In genomic region chr5:29131762-29132161, GRCm38 (mm10) we compare ENCODE assay signal across 23 mouse cellular contexts.
DNase-seq lines count a peak whose midpoint lies in the region; ATAC-seq and TF ChIP-seq lines count a peak whose summit lies in the region.
"Had no signal": no experiment of that assay in that cellular context is flagged by ENCODE, and none has a peak within 500 bp of the region (broad histone marks: within the 10 kb centered on the region; RNA-seq: fewer than 3 reads in every experiment).

No protein-coding gene starts in this region.

- H3K27me3 ChIP-seq in kidney, postnatal 0 days (ENCODE audit: insufficient read depth, low read length) = no peaks in the 10 kb centered on the region
- H3K27me3 ChIP-seq in ES-Bruce4 (ENCODE audit: control insufficient read depth, insufficient read depth, low read length, poor library complexity, severe bottlenecking) = no peaks in the 10 kb centered on the region
- no peaks in the 10 kb centered on the region for H3K27me3 ChIP-seq in heart, embryonic 10.5 days (ENCODE audit: insufficient read depth, poor library complexity, severe bottlenecking)
- H3K27me3 ChIP-seq: CH12.LX; heart, embryonic 13.5 days; hindbrain, embryonic 15.5 days had no signal

- H3K4me1 ChIP-seq in kidney, postnatal 0 days (replicated peaks; ENCODE audit: insufficient read depth, low read length) = no peaks in the 10 kb centered on the region
- H3K4me1 ChIP-seq in ES-Bruce4 (ENCODE audit: control insufficient read depth, insufficient read depth, low read length) (no peaks in the 10 kb centered on the region), ES-E14 (ENCODE audit: control insufficient read depth in 2 of 2, insufficient read depth in 2 of 2, low read length in 2 of 2, poor library complexity in 1 of 2) (peaks cover 0 to 2% of the 10 kb centered on the region in 2 experiments; a peak in 1 of 4 replicates)
- peaks cover 3% of the 10 kb centered on the region; the same call in 1 of the 2 replicates for H3K4me1 ChIP-seq in heart, embryonic 10.5 days
- H3K4me1 ChIP-seq: hindbrain, embryonic 15.5 days had no signal

- peak; percentile 9 for DNase-seq in kidney, postnatal 0 days (ENCODE audit: low spot score)
- no peak for DNase-seq in kidney, postnatal 25 days
- peak; percentile 66 for DNase-seq in ES-E14 (ENCODE audit: low read depth, low spot score)
- peak; percentile 48 for DNase-seq in embryo, embryonic 10.5 days (ENCODE audit: low spot score)
- no peak for DNase-seq in heart, embryonic 10.5 days (ENCODE audit: low spot score)
- no peak for DNase-seq in layer of hippocampus, postnatal 10 days (ENCODE audit: low spot score in 2 of 2)
- DNase-seq: B cell, adult 2 months; cerebellum, adult 18-20 months; cerebellum, postnatal 14 days; gastrocnemius, postnatal 14 days; heart, adult 18-20 months; heart, postnatal 14 days; layer of hippocampus, postnatal 36 days; lung, postnatal 14 days; thymus, adult 18-20 months; thymus, postnatal 36 days had no signal

- no peak overlapping the region for H3K4me2 ChIP-seq in kidney, postnatal 0 days (ENCODE audit: low read length)
- H3K4me2 ChIP-seq: heart, embryonic 13.5 days; hindbrain, embryonic 15.5 days had no signal

- peak; percentile 60; the same call in 1 of the 2 replicates for TF ChIP-seq EP300 in ES-Bruce4 (IDR thresholded peaks at IDR 0.05; ENCODE audit: insufficient read depth, low read depth, low read length)

- H3K36me3 ChIP-seq in kidney, postnatal 0 days (ENCODE audit: insufficient read depth, low read length) = no peaks in the 10 kb centered on the region
- no peaks in the 10 kb centered on the region for H3K36me3 ChIP-seq in ES-Bruce4 (ENCODE audit: control insufficient read depth, insufficient read depth, low read length, poor library complexity, severe bottlenecking)
- H3K36me3 ChIP-seq in ES-E14 (ENCODE audit: control insufficient read depth, insufficient read depth, low read length, poor library complexity, severe bottlenecking) = no peaks in the 10 kb centered on the region
- H3K36me3 ChIP-seq in heart, embryonic 10.5 days = no peaks in the 10 kb centered on the region
- H3K36me3 ChIP-seq: forebrain, embryonic 10.5 days; heart, embryonic 13.5 days; hindbrain, embryonic 15.5 days had no signal

- no peak overlapping the region for H3K4me3 ChIP-seq in kidney, postnatal 0 days (replicated peaks; ENCODE audit: low read depth, low read length)
- H3K4me3 ChIP-seq in ES-Bruce4 (ENCODE audit: low read depth, low read length) (no peak overlapping the region), ES-E14 (ENCODE audit: insufficient read depth in 1 of 2, low read depth in 1 of 2, low read length in 2 of 2, poor library complexity in 1 of 2, severe bottlenecking in 1 of 2) (no peak overlapping the region)
- H3K4me3 ChIP-seq in heart, embryonic 10.5 days = no peak overlapping the region
- H3K4me3 ChIP-seq: forebrain, embryonic 10.5 days; heart, embryonic 13.5 days; hindbrain, embryonic 15.5 days had no signal

- 25% methylated on average over 2 of the region's 2 CpGs for WGBS in kidney, postnatal 0 days
- WGBS in heart, embryonic 10.5 days = 51% methylated on average over 2 of the region's 2 CpGs

- no peak for ATAC-seq in kidney, postnatal 0 days (replicated peaks; ENCODE audit: low FRiP score, low read depth)
- ATAC-seq: forebrain, embryonic 16.5 days; intestine, embryonic 16.5 days had no signal

- no peak for TF ChIP-seq CTCF in kidney, postnatal 0 days (IDR thresholded peaks at IDR 0.05; ENCODE audit: low read depth)
- no peak for TF ChIP-seq CTCF in ES-Bruce4 (IDR thresholded peaks at IDR 0.05; ENCODE audit: low read depth, low read length)

- in situ Hi-C loops in ES-E14 (cut with MboI; ENCODE audit: low sequenced_read_pairs in 2 of 2, unreplicated experiment in 2 of 2) = no loop called here

- no peak for TF ChIP-seq POLR2A in ES-Bruce4 (IDR thresholded peaks at IDR 0.05; ENCODE audit: insufficient read depth, low read length)

- no peak overlapping the region for H3K27ac ChIP-seq in kidney, postnatal 0 days
- no peak overlapping the region for H3K27ac ChIP-seq in ES-Bruce4 (ENCODE audit: insufficient read depth, low read length)
- no peak overlapping the region for H3K27ac ChIP-seq in ES-E14 (ENCODE audit: insufficient read depth, low read depth, low read length, poor library complexity, severe bottlenecking)
- no peak overlapping the region for H3K27ac ChIP-seq in heart, embryonic 10.5 days
- H3K27ac ChIP-seq: forebrain, embryonic 10.5 days; heart, embryonic 13.5 days; hindbrain, embryonic 15.5 days had no signal

- H3K9ac ChIP-seq in kidney, postnatal 0 days (ENCODE audit: low read depth, low read length) = no peak overlapping the region
- H3K9ac ChIP-seq in ES-Bruce4 (ENCODE audit: low read depth, poor library complexity, severe bottlenecking) = no peak overlapping the region
- H3K9ac ChIP-seq in ES-E14 (ENCODE audit: insufficient read depth, low read depth, low read length, poor library complexity, severe bottlenecking) = no peak overlapping the region
- H3K9ac ChIP-seq: heart, embryonic 13.5 days; hindbrain, embryonic 15.5 days had no signal

- H3K9me3 ChIP-seq in kidney, postnatal 0 days (replicated peaks; ENCODE audit: low read length) = no peaks in the 10 kb centered on the region
- H3K9me3 ChIP-seq in ES-Bruce4 (replicated peaks; ENCODE audit: control insufficient read depth, insufficient read depth, low read length, poor library complexity, severe bottlenecking) = peaks cover 2% of the 10 kb centered on the region; the same call in 1 of the 2 replicates
- H3K9me3 ChIP-seq in ES-E14 (ENCODE audit: control insufficient read depth, insufficient read depth, low read depth, low read length) = no peaks in the 10 kb centered on the region
- H3K9me3 ChIP-seq in heart, embryonic 10.5 days = no peaks in the 10 kb centered on the region
- H3K9me3 ChIP-seq: forebrain, embryonic 10.5 days; heart, embryonic 13.5 days; hindbrain, embryonic 15.5 days had no signal

TF ChIP-seq in ES-E14, 5 proteins besides CTCF, POLR2A, EP300 and RAD21:
- no peak for TF ChIP-seq ZC3H11A (IDR thresholded peaks at IDR 0.05; ENCODE audit: borderline replicate concordance, low read depth, low read length)
- no peak for TF ChIP-seq MAFK (IDR thresholded peaks at IDR 0.05; ENCODE audit: insufficient read depth, low read depth, low read length)
- no peak for TF ChIP-seq ZNF384 (IDR thresholded peaks at IDR 0.05; ENCODE audit: low read depth, low read length)
- no peak for TF ChIP-seq HCFC1 (IDR thresholded peaks at IDR 0.05; ENCODE audit: borderline replicate concordance, insufficient read depth, low read length)
- no peak for TF ChIP-seq CHD2 (IDR thresholded peaks at IDR 0.05; ENCODE audit: low read depth, low read length)

Comparison
In these comparisons a context has a peak if more than half of its experiments do, and no peak if none do; other contexts are left out.
1. DNase-seq: peak in kidney, postnatal 0 days (single experiment), ES-E14 (single experiment) and embryo, embryonic 10.5 days (single experiment); none in kidney, postnatal 25 days (0 of 2), heart, embryonic 10.5 days (single experiment) and layer of hippocampus, postnatal 10 days (0 of 2).